Mouse (Mus musculus): ENCODE data around the gene Efr3b. TPM values are rescaled to one million over a fixed set of nuclear protein-coding genes. Genes with fewer than 3 reads are reported as not detected.

Efr3b gene
- 1.3 and 1.4 TPM in 2 replicates for total RNA-seq (2017)

DNA sequence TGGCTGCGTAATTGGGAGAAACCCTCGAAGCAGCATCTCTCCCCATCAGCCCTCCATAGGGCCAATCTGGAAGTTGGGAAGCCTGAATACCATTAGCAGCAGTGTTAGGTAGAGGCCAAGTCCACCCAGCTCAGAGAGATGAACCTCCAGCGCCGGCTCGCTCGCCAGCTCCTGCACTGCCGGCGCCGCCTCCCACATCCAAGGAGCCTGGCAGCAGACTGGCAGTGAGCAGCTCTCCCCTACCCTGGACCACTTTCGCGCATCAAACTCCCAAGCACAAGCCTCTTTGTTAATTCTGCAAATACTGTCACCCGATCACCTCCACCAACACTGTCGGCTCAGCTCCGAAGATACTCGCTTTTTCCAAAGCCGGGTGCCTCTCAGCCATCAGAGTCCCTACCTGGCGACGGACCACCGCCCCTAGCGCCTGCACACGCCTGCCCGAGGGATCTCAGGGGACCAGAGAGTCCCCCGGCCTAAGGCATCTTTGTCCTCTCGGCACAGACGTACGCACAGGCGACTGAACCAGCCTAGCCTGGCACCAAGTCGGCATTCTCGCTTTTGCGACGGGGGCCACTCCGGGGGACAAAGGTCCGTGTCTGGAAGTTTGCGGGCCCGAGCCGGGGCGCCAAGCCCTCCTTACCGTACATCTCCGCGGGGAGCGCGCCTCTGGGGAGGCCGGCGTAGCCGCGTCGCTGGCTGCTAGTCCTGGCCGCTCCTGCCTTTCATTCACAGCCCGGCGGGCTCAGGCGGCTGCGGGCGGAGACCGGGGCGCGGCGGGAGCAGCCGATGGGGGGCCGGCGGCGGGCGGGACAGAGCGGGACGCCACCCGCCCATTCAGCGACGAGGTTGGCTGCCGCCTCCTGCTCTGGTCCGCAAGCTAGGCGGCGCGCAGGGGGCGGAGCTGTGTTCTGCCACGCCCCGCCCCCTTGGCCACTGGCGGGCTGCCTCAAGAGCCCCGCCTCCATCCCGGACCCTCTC lies at the start of gene Efr3b:
Efr3b (minus strand) TSS at position 855 of the 981 bp plus-strand sequence.
- ATAC-seq (replicated peaks; ENCODE audit: low read depth, poor library complexity, severe bottlenecking): peak; percentile 74

DNA sequence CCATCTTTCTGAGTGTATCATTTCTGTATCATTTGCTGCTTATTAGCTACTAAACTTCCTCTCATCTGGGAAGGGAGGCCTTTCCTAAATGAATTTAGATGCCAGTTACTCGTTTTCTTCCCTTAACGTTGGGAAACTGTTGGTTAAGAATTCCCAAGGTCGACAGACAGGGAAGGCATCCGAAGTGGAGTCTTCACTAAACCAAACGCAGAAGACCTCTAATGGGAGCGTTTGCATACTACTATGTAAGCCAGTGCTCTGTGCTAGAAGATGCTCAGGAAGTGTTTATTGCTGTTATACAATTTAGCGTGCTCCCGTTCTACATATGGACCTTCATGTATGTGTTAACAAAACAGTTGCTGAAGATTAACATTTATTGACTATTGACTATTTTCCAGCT lies 44.7 kb upstream of the Efr3b start:
- ATAC-seq (replicated peaks; ENCODE audit: low read depth, poor library complexity, severe bottlenecking): no peak

DNA sequence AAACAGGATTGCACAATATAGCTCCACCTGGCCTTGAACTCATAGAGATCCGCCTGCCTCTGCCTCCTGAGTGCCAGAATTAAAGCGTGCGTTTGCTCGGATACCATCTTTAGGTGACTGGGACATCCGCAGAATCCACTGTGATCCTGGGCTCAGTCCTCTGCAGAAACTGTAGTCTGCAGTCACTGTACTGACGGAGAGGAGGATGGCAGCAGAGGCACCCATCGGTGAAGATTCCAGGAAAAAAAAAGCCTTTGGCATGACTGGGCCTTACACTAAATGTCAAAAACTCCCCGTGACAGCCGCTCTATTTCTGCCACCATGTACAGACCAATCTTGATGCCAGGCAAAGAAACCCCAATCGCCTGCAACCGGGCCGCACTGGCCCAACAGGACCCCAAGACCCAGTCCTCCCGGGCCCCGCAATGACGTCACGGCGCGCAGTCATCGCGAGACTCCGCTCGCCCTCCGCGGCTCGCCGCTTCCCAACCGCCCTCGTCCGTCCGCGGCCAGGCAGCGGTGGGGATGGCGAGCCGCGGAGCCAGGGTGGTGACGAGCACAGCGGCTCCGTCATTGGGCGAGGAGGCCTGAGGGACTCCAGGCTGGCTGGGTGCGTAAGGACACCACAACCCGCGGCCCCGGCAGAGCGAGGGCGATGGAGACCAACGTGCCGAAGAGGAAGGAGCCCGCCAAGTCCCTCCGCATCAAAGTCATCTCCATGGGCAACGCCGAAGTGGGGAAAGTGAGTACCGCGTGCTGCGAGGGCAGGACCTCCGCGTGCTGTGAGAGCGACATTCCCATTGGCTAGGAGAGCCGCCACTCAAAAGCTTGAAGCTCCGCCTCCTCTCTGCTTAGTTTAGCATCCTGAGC lies 43.7 kb upstream of the Efr3b start, which contains the start of gene Dnajc27:
Dnajc27 (plus strand) TSS at position 452 of the 870 bp plus-strand sequence.
- peak; percentile 94 for ATAC-seq (replicated peaks; ENCODE audit: low read depth, poor library complexity, severe bottlenecking)

DNA sequence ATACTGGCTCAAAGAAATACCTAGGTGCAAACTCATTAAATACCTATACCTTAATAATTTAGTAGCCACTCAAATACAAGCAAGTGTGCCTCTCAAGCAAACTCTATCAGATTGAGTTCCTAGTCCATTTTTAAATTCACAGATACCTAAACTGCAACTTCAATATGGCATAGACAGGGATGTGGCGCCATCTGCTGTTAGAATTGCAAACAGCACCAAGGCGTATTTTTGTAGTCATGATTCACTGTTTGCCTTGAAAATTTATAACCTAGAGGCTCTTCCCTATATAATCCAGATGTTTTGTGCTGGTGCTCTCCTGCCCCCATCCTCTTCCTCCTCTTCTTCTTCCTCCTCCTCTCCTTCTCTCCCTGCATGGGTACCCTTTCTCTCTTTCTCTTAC lies 41.6 kb upstream of the Efr3b start:
- peak; percentile 38; the same call in 1 of the 2 replicates for ATAC-seq (replicated peaks; ENCODE audit: low read depth, poor library complexity, severe bottlenecking)

DNA sequence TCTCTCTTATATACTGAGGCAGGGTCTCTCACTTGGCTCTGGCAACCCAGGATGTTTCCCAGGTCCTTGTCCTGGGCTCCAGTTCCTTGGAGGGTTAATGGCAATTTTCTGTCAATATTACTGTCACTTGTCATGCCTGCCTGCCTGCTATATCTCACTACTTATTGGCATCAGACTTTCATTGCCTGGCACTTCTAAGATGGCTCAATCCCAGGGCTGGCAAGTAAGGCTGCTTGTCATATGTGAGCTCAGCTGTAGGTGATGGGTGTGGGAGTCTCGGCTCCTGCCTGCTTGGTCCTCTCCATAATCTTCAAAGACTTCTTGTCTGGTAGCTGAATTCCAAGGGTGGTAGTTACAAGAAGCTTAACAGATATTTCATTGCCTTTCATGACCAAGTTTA lies 39.4 kb upstream of the Efr3b start:
- ATAC-seq (replicated peaks; ENCODE audit: low read depth, poor library complexity, severe bottlenecking): no peak

DNA sequence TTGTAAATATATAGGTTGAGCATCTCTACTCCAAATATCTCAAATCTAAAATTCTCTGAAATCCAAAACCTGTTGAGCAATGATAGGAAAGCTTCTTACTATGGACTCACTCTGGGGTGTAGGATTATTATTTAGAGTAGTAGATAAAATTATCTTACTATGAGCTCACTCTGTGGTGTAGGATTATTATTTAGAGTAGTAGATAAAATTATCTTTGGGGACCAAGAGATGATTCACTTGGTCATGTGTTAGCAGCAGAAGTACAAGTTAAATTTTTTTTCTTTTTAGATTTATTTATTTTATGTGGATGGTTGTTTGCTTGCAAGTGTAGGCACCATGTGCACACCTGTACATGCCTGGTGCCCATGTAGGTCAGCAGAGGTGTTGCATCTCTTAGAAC lies 37.7 kb upstream of the Efr3b start:
- ATAC-seq (replicated peaks; ENCODE audit: low read depth, poor library complexity, severe bottlenecking): no peak

DNA sequence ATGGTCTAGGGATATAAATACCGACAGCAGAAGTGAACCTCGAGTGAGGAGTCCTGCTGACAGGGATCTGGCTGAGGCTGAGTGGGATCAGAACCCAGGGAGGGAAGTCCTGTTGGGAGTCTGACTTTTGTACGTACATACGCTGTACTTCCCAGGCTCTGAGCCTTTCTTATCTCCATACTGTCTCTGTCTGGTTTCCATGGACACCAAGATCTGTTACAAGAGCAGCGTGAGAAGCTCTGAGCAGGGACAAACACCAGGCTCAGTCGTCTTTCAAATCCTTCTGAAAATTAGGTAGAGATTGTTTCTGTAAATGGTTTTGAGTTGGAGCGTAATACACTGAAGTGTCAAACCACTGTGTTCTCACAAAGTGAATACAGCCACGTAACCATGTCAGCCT lies 36.7 kb upstream of the Efr3b start:
- no peak for ATAC-seq (replicated peaks; ENCODE audit: low read depth, poor library complexity, severe bottlenecking)

DNA sequence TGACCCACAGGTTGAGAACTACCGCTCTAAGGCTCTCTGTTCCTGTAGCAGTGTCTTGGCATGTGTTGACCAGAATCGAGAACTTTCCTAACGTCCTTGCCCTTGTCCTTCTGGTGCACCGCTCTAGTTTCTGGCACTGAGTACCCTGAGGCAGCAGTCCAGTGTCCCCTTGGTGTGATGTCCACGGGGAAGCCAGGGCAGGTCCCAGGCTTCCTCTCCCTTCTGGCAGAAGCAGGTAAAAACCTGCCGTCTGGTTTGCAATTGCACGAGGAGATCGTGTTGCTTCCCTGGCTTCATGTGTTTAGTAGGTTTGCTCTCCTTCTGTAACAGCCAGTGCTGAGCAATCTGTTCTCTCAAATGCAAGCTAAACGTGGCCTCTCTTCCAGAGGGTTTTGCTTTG lies 33.0 kb upstream of the Efr3b start:
- ATAC-seq (replicated peaks; ENCODE audit: low read depth, poor library complexity, severe bottlenecking): no peak

DNA sequence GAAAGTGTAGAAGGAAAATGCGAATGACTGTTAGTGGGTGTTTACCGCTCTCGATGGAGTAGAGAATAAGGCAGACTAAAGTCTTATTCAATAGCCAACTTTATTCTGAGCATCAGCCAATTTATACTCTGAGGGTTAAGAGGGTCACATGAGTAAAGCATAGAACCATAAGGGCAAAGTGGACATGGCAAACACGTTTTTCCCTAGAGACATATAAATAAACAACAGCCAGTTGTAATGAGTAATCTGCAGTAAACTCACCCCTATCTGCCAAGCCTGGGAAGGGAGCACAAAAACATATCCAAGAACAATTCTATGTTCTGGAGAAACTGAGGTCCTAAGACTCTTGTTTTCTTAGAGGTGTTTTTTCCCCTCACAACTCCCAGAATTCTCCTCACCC lies 29.8 kb upstream of the Efr3b start:
- no peak for ATAC-seq (replicated peaks; ENCODE audit: low read depth, poor library complexity, severe bottlenecking)

DNA sequence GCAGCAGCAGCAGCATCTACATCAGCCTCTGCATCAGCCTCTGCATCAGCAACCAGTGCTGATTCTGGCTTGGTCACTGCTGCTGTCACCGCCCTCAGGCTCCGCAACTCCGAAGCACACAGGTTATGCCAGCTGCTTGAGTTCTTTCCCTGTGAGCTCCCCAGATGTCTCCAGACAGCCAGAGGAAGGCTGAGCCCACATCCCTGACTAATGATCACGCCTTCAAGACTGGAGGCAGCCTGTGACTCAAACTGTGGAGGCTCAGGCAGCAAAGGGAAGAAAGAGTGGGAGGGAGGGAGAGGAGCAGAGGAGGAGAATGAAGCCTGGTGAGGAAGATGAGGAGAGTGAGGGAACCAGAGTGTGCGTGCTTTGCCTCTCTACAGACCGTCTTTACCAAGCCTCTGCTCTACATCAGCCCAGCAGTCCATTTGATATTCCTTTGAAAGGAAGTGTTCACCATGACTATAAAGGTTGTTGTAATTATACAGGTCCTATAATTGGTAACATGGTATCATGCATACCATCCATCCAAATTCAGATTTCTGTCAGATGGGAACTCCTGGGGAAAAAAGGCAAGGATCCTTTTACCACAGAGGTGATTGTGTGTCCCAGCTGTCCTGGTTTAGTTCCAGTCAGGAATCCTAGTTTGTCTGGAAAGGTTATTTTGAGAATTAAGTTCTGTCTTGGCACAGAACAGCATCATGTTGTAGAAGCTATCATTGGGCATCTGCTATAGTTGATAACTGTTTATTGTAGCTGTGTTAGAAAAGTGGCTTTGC lies 28.2 kb upstream of the Efr3b start:
- no peak for ATAC-seq (replicated peaks; ENCODE audit: low read depth, poor library complexity, severe bottlenecking)

DNA sequence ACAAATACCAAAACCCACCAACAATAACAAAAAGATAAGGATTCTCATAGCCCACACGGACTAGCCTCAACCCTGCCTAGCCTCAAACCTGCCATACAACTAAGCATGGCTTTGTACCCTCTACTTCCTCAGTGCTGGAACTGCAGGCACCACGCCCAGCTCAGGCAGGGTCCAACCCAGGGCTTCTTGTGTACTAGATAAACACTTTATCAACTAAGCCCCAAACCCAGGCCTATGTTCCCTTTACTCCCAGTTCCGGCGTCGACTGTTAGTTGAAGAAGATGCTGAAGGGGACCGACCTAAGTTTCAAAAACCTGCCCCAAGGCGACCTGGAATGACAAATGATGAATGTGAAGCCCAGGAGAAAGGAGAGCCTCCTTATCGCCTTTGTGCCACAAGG lies 27.2 kb upstream of the Efr3b start:
- ATAC-seq (replicated peaks; ENCODE audit: low read depth, poor library complexity, severe bottlenecking): no peak

DNA sequence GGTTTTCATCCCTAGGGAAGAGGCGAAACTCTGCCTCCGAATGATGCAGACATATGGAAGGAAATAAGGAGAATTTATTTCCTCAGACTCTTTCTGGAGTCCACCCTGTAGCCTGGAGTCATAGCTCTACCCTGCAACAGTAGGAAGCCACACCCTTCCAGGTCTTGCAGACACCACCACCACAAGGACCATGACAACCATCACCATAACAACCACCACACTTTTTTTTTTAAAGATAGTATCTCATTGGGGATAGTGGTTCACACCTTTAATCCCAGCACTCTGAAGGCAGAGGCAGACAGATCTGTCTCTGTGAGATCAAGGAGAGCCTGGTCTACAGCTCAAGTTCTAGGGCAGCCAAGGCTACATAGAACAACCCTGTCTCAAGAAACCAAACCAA lies 26.8 kb upstream of the Efr3b start:
- no peak for ATAC-seq (replicated peaks; ENCODE audit: low read depth, poor library complexity, severe bottlenecking)

DNA sequence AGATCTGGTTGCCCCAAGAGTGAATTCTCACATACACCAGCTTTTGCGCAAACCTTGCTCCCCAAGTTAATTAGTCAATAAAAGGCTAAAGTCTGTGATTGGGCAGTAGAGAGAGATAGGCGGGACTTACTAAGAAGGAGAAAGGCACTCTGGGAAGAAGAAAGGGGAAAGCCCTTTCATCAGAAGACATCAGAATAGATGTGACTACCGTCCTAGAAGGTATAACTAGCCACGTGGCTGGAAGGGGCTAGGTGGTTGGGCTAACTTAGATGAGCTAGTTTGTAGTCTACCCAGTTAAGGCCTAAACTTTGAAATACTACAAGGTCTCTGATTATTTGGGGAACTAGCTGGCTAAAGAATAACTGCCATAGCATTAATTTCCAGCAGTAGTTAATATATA lies 21.0 kb upstream of the Efr3b start:
- no peak for ATAC-seq (replicated peaks; ENCODE audit: low read depth, poor library complexity, severe bottlenecking)

DNA sequence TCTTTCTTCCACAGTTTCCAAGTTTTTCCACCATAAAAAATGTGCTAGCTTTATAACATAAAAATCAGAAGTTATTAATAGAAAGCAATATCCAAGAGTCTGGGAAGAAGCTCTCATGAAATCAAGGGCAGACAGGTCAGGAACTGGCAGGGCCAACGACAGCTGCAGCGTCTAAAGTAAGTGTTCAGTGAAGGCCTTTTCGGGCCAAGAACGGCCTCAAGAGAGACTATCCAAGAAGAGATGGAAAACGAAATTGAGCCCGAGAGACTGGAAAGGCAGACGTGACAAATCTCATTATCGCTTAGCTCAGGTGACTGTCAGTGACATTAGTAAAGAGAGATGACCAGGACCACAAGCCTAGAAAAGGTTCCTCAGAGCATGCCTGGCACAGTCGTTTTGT lies 19.6 kb upstream of the Efr3b start:
- no peak for ATAC-seq (replicated peaks; ENCODE audit: low read depth, poor library complexity, severe bottlenecking)

DNA sequence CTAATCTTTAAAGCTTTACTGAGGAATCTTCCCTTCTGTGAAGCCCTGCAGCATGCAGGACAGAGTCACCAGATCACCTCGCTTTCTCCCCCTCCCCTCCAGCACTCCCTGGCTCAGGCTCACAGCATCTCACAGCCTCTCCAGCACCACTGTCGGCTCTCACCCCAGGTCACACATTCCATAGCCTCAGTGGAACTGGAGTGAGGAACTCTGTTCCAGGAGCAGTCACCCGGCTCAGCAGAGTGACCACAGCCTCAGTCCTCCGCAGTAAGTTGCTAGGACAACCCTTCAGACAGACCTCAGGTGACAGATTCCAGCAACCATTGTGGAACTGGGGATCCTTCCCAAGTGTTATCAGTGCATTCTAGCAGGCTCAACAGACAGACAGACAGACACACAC lies 16.1 kb upstream of the Efr3b start:
- ATAC-seq (replicated peaks; ENCODE audit: low read depth, poor library complexity, severe bottlenecking): no peak

DNA sequence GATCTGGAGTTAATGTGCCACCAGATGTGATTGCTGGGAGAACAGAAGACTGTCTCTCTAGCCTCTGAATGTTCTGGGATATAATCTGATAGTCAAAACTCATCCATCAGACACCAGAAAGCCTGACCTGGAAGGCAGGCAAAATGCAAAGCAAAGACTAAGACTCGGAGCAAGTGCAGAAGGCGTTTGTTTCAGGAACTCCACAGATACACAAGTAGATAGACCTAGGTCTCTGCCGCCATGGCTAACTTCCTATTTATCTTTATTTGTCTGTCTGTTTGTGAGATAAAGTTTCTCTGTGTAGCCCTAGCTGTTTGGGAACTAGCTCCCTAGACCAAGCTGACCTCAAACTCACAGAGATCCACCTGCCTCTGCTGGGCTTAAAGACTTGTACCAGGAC lies 14.9 kb upstream of the Efr3b start:
- no peak for ATAC-seq (replicated peaks; ENCODE audit: low read depth, poor library complexity, severe bottlenecking)

DNA sequence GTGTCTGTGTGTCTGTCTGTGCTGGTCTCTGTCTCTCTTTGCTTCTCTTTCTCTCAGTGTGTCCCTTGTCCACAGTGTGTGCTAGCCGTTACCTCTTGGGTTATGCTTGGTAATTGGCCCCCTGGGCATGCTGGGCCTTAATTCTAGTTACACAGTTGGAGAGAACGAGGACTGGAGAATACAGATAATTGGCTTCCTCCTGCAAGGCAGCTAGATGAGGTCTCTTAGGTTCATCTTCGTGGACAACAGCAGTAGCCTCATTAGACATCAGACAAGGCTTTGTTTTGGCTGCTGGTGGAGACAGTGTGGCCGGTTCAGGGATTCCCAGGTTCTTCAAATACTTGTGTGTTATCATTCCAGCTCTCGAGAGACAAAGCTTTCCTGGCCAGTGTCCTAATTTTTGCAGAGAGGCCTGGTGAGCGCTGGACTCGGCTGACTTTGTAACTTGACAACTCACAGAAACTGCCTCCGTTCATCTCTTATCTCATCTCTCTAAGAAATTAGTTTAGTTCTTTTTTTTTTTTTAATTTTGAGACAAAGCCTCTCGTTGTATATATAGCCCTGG lies 12.2 kb upstream of the Efr3b start:
- ATAC-seq (replicated peaks; ENCODE audit: low read depth, poor library complexity, severe bottlenecking): no peak

DNA sequence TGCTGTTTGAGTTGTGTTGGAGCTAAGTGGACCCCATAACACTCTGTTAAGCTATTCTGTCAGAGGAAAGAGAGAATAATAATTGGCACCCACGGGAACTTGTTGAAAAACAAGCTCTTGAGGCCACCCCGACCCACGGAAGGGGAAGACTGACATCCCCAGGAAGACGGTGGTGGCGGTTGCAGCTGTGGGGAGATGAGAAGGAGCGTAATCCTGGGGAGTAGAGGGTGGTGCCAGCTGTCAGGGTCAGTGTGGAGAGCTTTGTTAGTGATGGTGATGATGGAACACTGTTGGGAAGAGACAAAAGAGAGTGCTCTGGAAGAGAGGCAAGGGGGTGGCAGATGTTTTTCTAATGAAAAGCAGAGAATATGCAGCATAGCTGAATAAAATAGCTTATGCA lies 9.3 kb upstream of the Efr3b start:
- ATAC-seq (replicated peaks; ENCODE audit: low read depth, poor library complexity, severe bottlenecking): peak; percentile 47; the same call in 1 of the 2 replicates

DNA sequence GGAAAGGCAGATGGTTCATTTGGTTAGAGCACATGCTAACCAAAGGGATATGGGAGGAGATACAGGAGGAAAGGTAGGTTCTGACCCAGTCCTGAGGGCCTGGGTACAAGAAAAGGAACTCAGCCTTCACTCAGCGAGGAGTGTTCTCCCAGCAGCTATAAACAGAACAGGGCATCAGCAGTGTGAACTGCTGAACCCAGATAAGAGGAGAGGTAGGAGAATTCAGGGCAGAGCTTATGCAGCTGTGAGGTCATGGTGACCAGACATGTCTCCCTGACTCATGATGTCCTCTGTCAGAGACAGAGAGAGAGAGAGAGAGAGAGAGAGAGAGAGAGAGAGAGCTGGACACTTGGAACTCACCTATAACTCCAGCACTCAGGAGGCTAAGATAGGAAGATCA lies 7.3 kb upstream of the Efr3b start:
- ATAC-seq (replicated peaks; ENCODE audit: low read depth, poor library complexity, severe bottlenecking): no peak

DNA sequence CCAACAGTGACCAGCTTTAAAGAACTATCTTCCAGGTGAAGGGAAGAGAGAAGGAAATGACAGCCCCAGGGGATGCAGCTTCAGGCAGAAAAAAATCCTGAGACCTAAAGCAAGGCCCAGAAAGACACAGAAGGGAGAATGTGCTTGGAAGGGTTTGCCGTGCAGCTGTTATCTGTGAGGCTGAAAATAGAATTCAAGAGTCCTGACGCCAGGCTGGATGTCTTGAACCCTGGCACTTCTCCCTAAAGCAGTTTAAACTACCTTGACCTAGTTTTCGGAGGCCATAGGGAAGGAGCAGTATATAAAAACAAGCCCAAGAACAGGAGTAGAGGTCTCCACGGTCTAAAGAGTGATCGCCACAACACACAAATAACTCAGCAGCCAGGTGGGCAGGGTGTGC lies 3.7 kb upstream of the Efr3b start:
- ATAC-seq (replicated peaks; ENCODE audit: low read depth, poor library complexity, severe bottlenecking): no peak

All from common myeloid progenitor, adult 5-6 weeks (primary cell).